Mouse (Mus musculus) MEL (cell line): ENCODE data around the gene Shb. TPM values are rescaled to one million over a fixed set of nuclear protein-coding genes. Genes with fewer than 3 reads are reported as not detected.

Experiments used
- DNase-seq: peaks from one replicate; pipeline ENCODE4 v3.0.0; 2011; ENCODE audit warnings: low read depth, low spot score
- H3K27ac ChIP-seq: 2 replicates; pipeline ENCODE4 v1.5.1; 2012; ENCODE audit warnings: low read depth, mild to moderate bottlenecking, control low read depth, low read length, moderate library complexity; ENCODE audit not compliant: control insufficient read depth
- H3K27me3 ChIP-seq, 2 experiments: fragments of 150-350 bp in 1 of 2; sonication (generic) in 1 of 2; 2 replicates each; pipeline ENCODE4 v1.6.1; 2012; ENCODE audit warnings: low read length in 2 of 2, mild to moderate bottlenecking in 2 of 2, improper control_type of control experiment in 1 of 2, moderate library complexity in 1 of 2; ENCODE audit not compliant: insufficient read depth in 2 of 2, control insufficient read depth in 1 of 2
- H3K36me3 ChIP-seq, 2 experiments: 2 replicates each; pipeline ENCODE4 v1.6.1; 2012 to 2014; ENCODE audit warnings: low read length in 2 of 2, improper control_type of control experiment in 1 of 2, inconsistent platforms in 1 of 2, mild to moderate bottlenecking in 1 of 2; ENCODE audit not compliant: insufficient read depth in 2 of 2, control insufficient read depth in 1 of 2
- H3K4me1 ChIP-seq, 2 experiments: fragments of 150-350 bp in 1 of 2; sonication (generic) in 1 of 2; 2 replicates each; pipeline ENCODE4 v1.6.1; 2012; ENCODE audit warnings: low read length in 2 of 2, improper control_type of control experiment in 1 of 2, mild to moderate bottlenecking in 1 of 2; ENCODE audit not compliant: insufficient read depth in 2 of 2, control insufficient read depth in 1 of 2
- H3K4me3 ChIP-seq, 2 experiments: fragments of 150-350 bp in 1 of 2; sonication (generic) in 1 of 2; 2 replicates each; pipeline ENCODE4 v1.5.1; 2012; ENCODE audit warnings: low read depth in 2 of 2, low read length in 2 of 2, mild to moderate bottlenecking in 2 of 2, moderate library complexity in 2 of 2, control low read depth in 1 of 2, improper control_type of control experiment in 1 of 2; ENCODE audit not compliant: control insufficient read depth in 1 of 2, insufficient read depth in 1 of 2
- H3K79me2 ChIP-seq: 2 replicates; pipeline ENCODE4 v1.6.1; 2012; ENCODE audit warnings: mild to moderate bottlenecking, low read length, moderate library complexity; ENCODE audit not compliant: control insufficient read depth, poor library complexity, insufficient read depth
- H3K9ac ChIP-seq: 2 replicates; pipeline ENCODE4 v1.6.1; 2012; ENCODE audit warnings: low read depth, mild to moderate bottlenecking, control low read depth, low read length, moderate library complexity; ENCODE audit not compliant: control insufficient read depth, poor library complexity, severe bottlenecking
- H3K9me3 ChIP-seq: fragments of 150-350 bp; sonication (generic); replicated peaks from 2 replicates; pipeline ENCODE4 v1.6.1; 2012; ENCODE audit warnings: mild to moderate bottlenecking, low read length, improper control_type of control experiment, moderate library complexity; ENCODE audit not compliant: insufficient read depth
- BHLHE40 ChIP-seq: IDR thresholded peaks from 2 replicates; pipeline ENCODE4 v1.6.1; 2012; ENCODE audit warnings: low read depth, mild to moderate bottlenecking, inconsistent platforms, low read length, improper control_type of control experiment, borderline replicate concordance
- CHD1 ChIP-seq: IDR thresholded peaks from 2 replicates; pipeline ENCODE4 v1.6.1; 2012; ENCODE audit warnings: low read depth, mild to moderate bottlenecking, inconsistent platforms, low read length, improper control_type of control experiment
- CHD2 ChIP-seq: IDR thresholded peaks from 2 replicates; pipeline ENCODE4 v1.6.1; 2011; ENCODE audit warnings: low read length, improper control_type of control experiment
- E2F4 ChIP-seq: IDR thresholded peaks from 2 replicates; pipeline ENCODE4 v1.6.1; 2011; ENCODE audit warnings: low read depth, low read length, improper control_type of control experiment, borderline replicate concordance
- EP300 ChIP-seq, 2 experiments: IDR thresholded peaks; 2 replicates each; pipeline ENCODE4 v1.6.1; 2011; ENCODE audit warnings: improper control_type of control experiment in 2 of 2, low read length in 2 of 2, low read depth in 1 of 2, mild to moderate bottlenecking in 1 of 2
- GATA1 ChIP-seq: IDR thresholded peaks from 2 replicates; pipeline ENCODE4 v1.6.1; 2011; ENCODE audit warnings: low read depth, low read length, improper control_type of control experiment
- KAT2A ChIP-seq: conservative IDR thresholded peaks from 2 replicates; pipeline ENCODE4 v1.6.1; 2012; ENCODE audit warnings: low read depth, low read length, improper control_type of control experiment, inconsistent platforms
- MAFK ChIP-seq: IDR thresholded peaks from 2 replicates; pipeline ENCODE4 v1.6.1; 2011; ENCODE audit warnings: low read depth, mild to moderate bottlenecking, low read length, improper control_type of control experiment, borderline replicate concordance
- MAX ChIP-seq: IDR thresholded peaks from 2 replicates; pipeline ENCODE4 v1.6.1; 2011; ENCODE audit warnings: low read length, improper control_type of control experiment
- MAZ ChIP-seq: IDR thresholded peaks from 2 replicates; pipeline ENCODE4 v1.6.1; 2012; ENCODE audit warnings: low read depth, mild to moderate bottlenecking, inconsistent platforms, low read length, improper control_type of control experiment
- MEF2A ChIP-seq: IDR thresholded peaks from 2 replicates; pipeline ENCODE4 v1.6.1; 2014; ENCODE audit warnings: low read depth, mild to moderate bottlenecking, inconsistent platforms, low read length, improper control_type of control experiment; ENCODE audit not compliant: poor library complexity, insufficient replicate concordance, severe bottlenecking; ENCODE audit errors: extremely low read depth
- MXI1 ChIP-seq: IDR thresholded peaks from 2 replicates; pipeline ENCODE4 v1.6.1; 2011; ENCODE audit warnings: mild to moderate bottlenecking, low read depth, low read length, improper control_type of control experiment
- MYB ChIP-seq: IDR thresholded peaks from 2 replicates; pipeline ENCODE4 v1.6.1; 2011; ENCODE audit warnings: mild to moderate bottlenecking, low read depth, low read length, improper control_type of control experiment
- NELFE ChIP-seq: IDR thresholded peaks from 2 replicates; pipeline ENCODE4 v1.6.1; 2011; ENCODE audit warnings: low read depth, low read length, improper control_type of control experiment
- POLR2AphosphoS2 ChIP-seq: IDR thresholded peaks from 2 replicates; pipeline ENCODE4 v1.6.1; 2011; ENCODE audit warnings: low read length, improper control_type of control experiment
- POLR2AphosphoS5 ChIP-seq: IDR thresholded peaks from 2 replicates; pipeline ENCODE4 v1.6.1; 2012; ENCODE audit warnings: low read depth, borderline replicate concordance, mild to moderate bottlenecking, inconsistent platforms, low read length, moderate library complexity, mixed read lengths
- SIN3A ChIP-seq: IDR thresholded peaks from 2 replicates; pipeline ENCODE4 v1.6.1; 2012; ENCODE audit warnings: low read length, improper control_type of control experiment, inconsistent platforms
- SMC3 ChIP-seq: IDR thresholded peaks from 2 replicates; pipeline ENCODE4 v1.6.1; 2011; ENCODE audit warnings: low read depth, low read length, improper control_type of control experiment
- TAL1 ChIP-seq: IDR thresholded peaks from 2 replicates; pipeline ENCODE4 v1.6.1; 2012; ENCODE audit warnings: mild to moderate bottlenecking, inconsistent platforms, low read length, moderate library complexity, mixed read lengths
- UBTF ChIP-seq: IDR thresholded peaks from 2 replicates; pipeline ENCODE4 v1.6.1; 2012; ENCODE audit warnings: low read depth, mild to moderate bottlenecking, inconsistent platforms, low read length, improper control_type of control experiment, moderate library complexity, borderline replicate concordance; ENCODE audit not compliant: insufficient read depth
- ZC3H11A ChIP-seq: IDR thresholded peaks from 2 replicates; pipeline ENCODE4 v1.6.1; 2012; ENCODE audit warnings: low read depth, mild to moderate bottlenecking, inconsistent platforms, low read length, improper control_type of control experiment
- ZMIZ1 ChIP-seq: IDR thresholded peaks from 2 replicates; pipeline ENCODE4 v1.6.1; 2012; ENCODE audit warnings: low read depth, mild to moderate bottlenecking, inconsistent platforms, low read length, improper control_type of control experiment, moderate library complexity
- ZNF384 ChIP-seq: IDR thresholded peaks from 2 replicates; pipeline ENCODE4 v1.6.1; 2012; ENCODE audit warnings: low read depth, mild to moderate bottlenecking, inconsistent platforms, low read length, improper control_type of control experiment
- polyA plus RNA-seq, 2 experiments: library from polyadenylated mRNA; stranded (reverse) in 1 of 2; unstranded in 1 of 2; fragments of >175 nt in 1 of 2; fragments of >200 nt in 1 of 2; gene quantifications; 2 replicates each; pipeline versions ENCODE4 v1.2.1 to v1.2.4; 2012; ENCODE audit warnings: low replicate concordance in 2 of 2, low read depth in 1 of 2; ENCODE audit not compliant: insufficient read length in 2 of 2, insufficient read depth in 1 of 2, missing spikeins in 1 of 2
- total RNA-seq: library from RNA; depleted of rRNA; stranded (reverse); fragments of 300-350 nt; gene quantifications from 2 replicates; pipeline ENCODE4 v1.2.3, GENCODE M21; 2012

The Shb gene
- total and polyA plus RNA-seq, 3 experiments, result 5.2 to 13.9 TPM; not detected in 1

DNA sequence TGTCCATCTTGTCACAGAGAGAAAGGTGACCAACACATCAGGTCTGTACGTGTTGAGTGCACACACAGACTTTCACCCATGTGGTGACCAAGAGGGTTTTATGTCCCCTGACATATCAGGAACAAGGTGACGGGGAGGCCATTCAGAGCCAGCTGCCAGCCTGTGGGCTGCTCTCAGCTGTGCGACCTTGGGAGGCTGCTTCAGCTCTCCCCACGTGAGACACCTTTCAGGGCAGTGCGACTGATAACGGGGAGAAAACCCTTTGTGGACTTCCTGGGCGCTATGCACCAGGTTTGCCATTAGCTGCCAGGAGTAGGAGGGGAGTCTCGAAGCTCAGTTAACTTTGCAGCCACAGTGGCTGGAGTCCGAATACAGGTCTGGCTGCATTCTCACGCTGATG is 109.6 kb downstream of the Shb start:
- no peaks in the 10 kb centered on the region for H3K36me3 ChIP-seq
- H3K27me3 ChIP-seq, result no peaks in the 10 kb centered on the region
- TF ChIP-seq CHD1 (no peak), BHLHE40 (no peak)
- no peak overlapping the region for H3K9ac ChIP-seq
- no peaks in the 10 kb centered on the region for H3K4me1 ChIP-seq
- no peak overlapping the region for H3K27ac ChIP-seq
- no peaks in the 10 kb centered on the region for H3K9me3 ChIP-seq
- H3K4me3 ChIP-seq, result no peak overlapping the region
- no peaks in the 10 kb centered on the region for H3K79me2 ChIP-seq
- no peak for DNase-seq

DNA sequence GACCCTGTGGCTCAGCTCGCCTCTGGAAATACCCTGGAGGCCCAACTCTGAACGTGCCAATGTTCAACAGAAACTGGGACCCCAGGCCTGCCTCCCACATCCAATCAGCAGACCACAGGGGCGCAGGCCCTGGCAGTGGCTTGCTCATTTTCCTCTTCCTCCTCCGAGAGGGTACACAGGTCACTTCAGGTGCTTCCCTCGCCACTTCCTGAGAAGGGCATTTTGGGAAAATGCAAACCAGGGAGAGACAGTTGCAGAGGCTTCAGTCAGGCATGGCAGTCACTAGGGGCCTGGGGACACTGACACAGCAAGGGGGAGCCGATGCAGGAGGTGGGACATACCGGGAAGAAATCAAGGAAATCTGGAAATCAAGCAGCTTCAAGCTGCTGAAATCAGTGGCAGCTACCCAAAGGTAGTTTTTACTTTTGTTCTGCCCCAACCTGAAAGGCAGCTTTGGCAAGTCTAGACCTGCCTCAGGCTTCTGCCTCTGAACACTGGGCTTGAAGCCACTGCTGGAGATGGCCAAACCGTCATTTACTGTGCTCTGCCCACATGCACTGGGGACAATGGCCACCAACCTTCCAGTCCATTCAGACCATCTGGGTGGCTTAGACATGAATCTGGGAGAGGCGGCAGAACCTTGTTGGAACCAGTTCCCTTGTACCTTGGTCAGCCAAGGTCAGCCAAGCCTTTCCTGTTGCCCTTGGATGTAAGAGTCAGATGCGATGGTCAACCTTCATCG is 110.6 kb downstream of the Shb start:
- Histone ChIP-seq H3K4me1 (no peaks in the 10 kb centered on the region), H3K79me2 (no peaks in the 10 kb centered on the region), H3K36me3 (no peaks in the 10 kb centered on the region), H3K9me3 (no peaks in the 10 kb centered on the region), H3K27ac (no peak overlapping the region), H3K9ac (no peak overlapping the region), H3K4me3 (no peak overlapping the region), H3K27me3 (no peaks in the 10 kb centered on the region)
- no peak for DNase-seq
- no peak for TF ChIP-seq NELFE
- TF ChIP-seq TAL1, result no peak
- no peak for TF ChIP-seq POLR2AphosphoS2
- TF ChIP-seq MYB, result no peak
- no peak for TF ChIP-seq ZNF384
- no peak for TF ChIP-seq MAX
- no peak for TF ChIP-seq MXI1
- no peak for TF ChIP-seq MAFK
- no peak for TF ChIP-seq GATA1
- no peak for TF ChIP-seq EP300 (IDR thresholded peaks at IDR 0.05; ENCODE audit: low read depth in 1 of 2, low read length in 2 of 2)
- TF ChIP-seq SIN3A, result no peak
- TF ChIP-seq, all 39 proteins: peak for 0

GRCm38 (mm10) chr4:45420733-45421132 is 111.5 kb downstream of the Shb start:
- no peak overlapping the region for H3K9ac ChIP-seq
- H3K27ac ChIP-seq, result no peak overlapping the region
- H3K9me3 ChIP-seq, result no peaks in the 10 kb centered on the region
- no peaks in the 10 kb centered on the region for H3K4me1 ChIP-seq
- DNase-seq, result no peak
- H3K27me3 ChIP-seq, result no peaks in the 10 kb centered on the region
- H3K79me2 ChIP-seq, result no peaks in the 10 kb centered on the region
- no peak overlapping the region for H3K4me3 ChIP-seq
- no peak for TF ChIP-seq SMC3
- no peak for TF ChIP-seq KAT2A
- no peak for TF ChIP-seq E2F4
- no peak for TF ChIP-seq UBTF
- TF ChIP-seq MAZ, result no peak
- no peak for TF ChIP-seq ZMIZ1
- TF ChIP-seq CHD2, result no peak
- no peak for TF ChIP-seq ZC3H11A
- no peak for TF ChIP-seq MYB
- TF ChIP-seq MEF2A, result no peak
- no peak for TF ChIP-seq ZNF384
- TF ChIP-seq BHLHE40, result no peak
- no peak for TF ChIP-seq SIN3A
- no peak for TF ChIP-seq POLR2AphosphoS5
- no peak for TF ChIP-seq MXI1
- TF ChIP-seq NELFE, result no peak
- no peaks in the 10 kb centered on the region for H3K36me3 ChIP-seq
